Mouse (Mus musculus) testis, adult 2 months (tissue): Measurements from ENCODE around the gene Trio.

Source experiments
- CTCF ChIP-seq: fragments of 200-500 bp; IDR thresholded peaks from 2 replicates; pipeline ENCODE4 v1.5.1; 2012; ENCODE audit warnings: low read depth, mild to moderate bottlenecking, inconsistent platforms, low read length, moderate library complexity; ENCODE audit not compliant: control insufficient read depth, insufficient read depth, insufficient replicate concordance
- POLR2A ChIP-seq: fragments of 200-500 bp; IDR thresholded peaks from 2 replicates; pipeline ENCODE4 v1.6.1; 2012; ENCODE audit warnings: low read depth, mild to moderate bottlenecking, inconsistent platforms, low read length, moderate library complexity; ENCODE audit not compliant: control insufficient read depth

- TF ChIP-seq POLR2A (no peak), CTCF (no peak)
Observed at GRCm38 (mm10) chr15:27821651-27822364, 203.8 kb downstream of the Trio start.
